Mouse (Mus musculus): Measurements from ENCODE around the gene A930004D18Rik. TPM values are rescaled to one million over a fixed set of nuclear protein-coding genes. Genes with fewer than 3 reads are reported as not detected.

The A930004D18Rik gene
- polyA plus RNA-seq, 1 experiment, result 1.8 TPM

- Histone ChIP-seq H3K79me2 (ENCODE audit: control insufficient read depth, insufficient read depth) (no peaks in the 10 kb centered on the region), H3K36me3 (ENCODE audit: control insufficient read depth, insufficient read depth) (no peaks in the 10 kb centered on the region), H3ac (ENCODE audit: control insufficient read depth, insufficient read length) (no peak overlapping the region), H3K27me3 (ENCODE audit: control insufficient read depth, insufficient read depth, insufficient read length) (no peaks in the 10 kb centered on the region), H3K4me3 (no peak overlapping the region), H3K4me2 (ENCODE audit: low read depth) (no peak overlapping the region)
- TF ChIP-seq E2F4 (IDR thresholded peaks at IDR 0.05; ENCODE audit: insufficient read depth) (no peak), TCF3 (IDR thresholded peaks at IDR 0.05; ENCODE audit: insufficient read length, low read depth) (no peak), POLR2A (IDR thresholded peaks at IDR 0.05; ENCODE audit: insufficient read length, low read depth) (no peak), MYOD1 (IDR thresholded peaks at IDR 0.05; ENCODE audit: control insufficient read depth in 1 of 3, insufficient read length in 2 of 3, low read depth in 2 of 3) (no peak), TCF12 (IDR thresholded peaks at IDR 0.05; ENCODE audit: insufficient read depth, poor library complexity, severe bottlenecking) (no peak), SRF (IDR thresholded peaks at IDR 0.05; ENCODE audit: control insufficient read depth, insufficient read length, low read depth) (no peak), POLR2AphosphoS2 (IDR thresholded peaks at IDR 0.05; ENCODE audit: insufficient read length, low read depth) (no peak), MYOG (IDR thresholded peaks at IDR 0.05; ENCODE audit: control insufficient read depth in 1 of 3, insufficient read depth in 1 of 3, insufficient read length in 2 of 3, low read depth in 2 of 3) (no peak), USF1 (IDR thresholded peaks at IDR 0.05; ENCODE audit: low read depth) (no peak), MAX (IDR thresholded peaks at IDR 0.05; ENCODE audit: low read depth) (no peak), CEBPB (IDR thresholded peaks at IDR 0.05; ENCODE audit: insufficient read depth, poor library complexity, severe bottlenecking) (no peak), REST (IDR thresholded peaks at IDR 0.05; ENCODE audit: insufficient read depth, insufficient read length) (no peak)
Measured at GRCm38 (mm10) chr2:18030581-18030980, 7.0 kb downstream of the A930004D18Rik start.

GRCm38 (mm10) chr2:18029656-18030055, 7.9 kb downstream of the A930004D18Rik start:
- H3K27me3 ChIP-seq (ENCODE audit: control insufficient read depth, insufficient read depth, insufficient read length), result no peaks in the 10 kb centered on the region
- H3K36me3 ChIP-seq (ENCODE audit: control insufficient read depth, insufficient read depth), result no peaks in the 10 kb centered on the region
- no peak overlapping the region for H3K4me3 ChIP-seq
- no peak overlapping the region for H3ac ChIP-seq (ENCODE audit: control insufficient read depth, insufficient read length)
- H3K79me2 ChIP-seq (ENCODE audit: control insufficient read depth, insufficient read depth), result no peaks in the 10 kb centered on the region
- no peak for TF ChIP-seq REST (IDR thresholded peaks at IDR 0.05; ENCODE audit: insufficient read depth, insufficient read length)
- no peak for TF ChIP-seq TCF3 (IDR thresholded peaks at IDR 0.05; ENCODE audit: insufficient read length, low read depth)
- no peak for TF ChIP-seq MAX (IDR thresholded peaks at IDR 0.05; ENCODE audit: low read depth)
- no peak for TF ChIP-seq CEBPB (IDR thresholded peaks at IDR 0.05; ENCODE audit: insufficient read depth, poor library complexity, severe bottlenecking)
- no peak for TF ChIP-seq SRF (IDR thresholded peaks at IDR 0.05; ENCODE audit: control insufficient read depth, insufficient read length, low read depth)
- no peak for TF ChIP-seq MYOG (IDR thresholded peaks at IDR 0.05; ENCODE audit: control insufficient read depth in 1 of 3, insufficient read depth in 1 of 3, insufficient read length in 2 of 3, low read depth in 2 of 3)
- no peak for TF ChIP-seq TCF12 (IDR thresholded peaks at IDR 0.05; ENCODE audit: insufficient read depth, poor library complexity, severe bottlenecking)
- TF ChIP-seq POLR2A (IDR thresholded peaks at IDR 0.05; ENCODE audit: insufficient read length, low read depth), result no peak
- no peak for TF ChIP-seq POLR2AphosphoS2 (IDR thresholded peaks at IDR 0.05; ENCODE audit: insufficient read length, low read depth)
- TF ChIP-seq MYOD1 (IDR thresholded peaks at IDR 0.05; ENCODE audit: control insufficient read depth in 1 of 3, insufficient read length in 2 of 3, low read depth in 2 of 3), result no peak
- TF ChIP-seq USF1 (IDR thresholded peaks at IDR 0.05; ENCODE audit: low read depth), result no peak
- no peak overlapping the region for H3K4me2 ChIP-seq (ENCODE audit: low read depth)

GRCm38 (mm10) chr2:18028140-18029021, 9.2 kb downstream of the A930004D18Rik start:
- Histone ChIP-seq H3K27me3 (ENCODE audit: control insufficient read depth, insufficient read depth, insufficient read length) (no peaks in the 10 kb centered on the region), H3K36me3 (ENCODE audit: control insufficient read depth, insufficient read depth) (no peaks in the 10 kb centered on the region), H3K4me2 (ENCODE audit: low read depth) (peak overlapping the region; percentile 78), H3K4me3 (peak overlapping the region; percentile 86), H3K79me2 (ENCODE audit: control insufficient read depth, insufficient read depth) (no peaks in the 10 kb centered on the region), H3ac (ENCODE audit: control insufficient read depth, insufficient read length) (peak overlapping the region; percentile 42)
- TF ChIP-seq TCF12 (IDR thresholded peaks at IDR 0.05; ENCODE audit: insufficient read depth, poor library complexity, severe bottlenecking), result no peak
- TF ChIP-seq MYOG (IDR thresholded peaks at IDR 0.05; ENCODE audit: control insufficient read depth in 1 of 3, insufficient read depth in 1 of 3, insufficient read length in 2 of 3, low read depth in 2 of 3), result peak in 1 of 3 experiments; percentile 26
- no peak for TF ChIP-seq MYOD1 (IDR thresholded peaks at IDR 0.05; ENCODE audit: control insufficient read depth in 1 of 3, insufficient read length in 2 of 3, low read depth in 2 of 3)
- TF ChIP-seq REST (IDR thresholded peaks at IDR 0.05; ENCODE audit: insufficient read depth, insufficient read length), result no peak
- peak; percentile 41 for TF ChIP-seq POLR2AphosphoS2 (IDR thresholded peaks at IDR 0.05; ENCODE audit: insufficient read length, low read depth)
- no peak for TF ChIP-seq USF1 (IDR thresholded peaks at IDR 0.05; ENCODE audit: low read depth)
- TF ChIP-seq POLR2A (IDR thresholded peaks at IDR 0.05; ENCODE audit: insufficient read length, low read depth), result peak; percentile 71

GRCm38 (mm10) chr2:18027448-18028139, 9.9 kb downstream of the A930004D18Rik start:
- TF ChIP-seq POLR2A (IDR thresholded peaks at IDR 0.05; ENCODE audit: insufficient read length, low read depth), result peak; percentile 33
- TF ChIP-seq MYOG (IDR thresholded peaks at IDR 0.05; ENCODE audit: control insufficient read depth in 1 of 3, insufficient read depth in 1 of 3, insufficient read length in 2 of 3, low read depth in 2 of 3), result peak in 1 of 3 experiments; percentile 47
- no peak for TF ChIP-seq USF1 (IDR thresholded peaks at IDR 0.05; ENCODE audit: low read depth)
- peak in 1 of 3 experiments; percentile 27 for TF ChIP-seq MYOD1 (IDR thresholded peaks at IDR 0.05; ENCODE audit: control insufficient read depth in 1 of 3, insufficient read length in 2 of 3, low read depth in 2 of 3)

More at GRCm38 (mm10) chr2:18027448-18028139, 9.9 kb downstream of the A930004D18Rik start:
- peak overlapping the region; percentile 86 for H3K4me3 ChIP-seq
- H3K36me3 ChIP-seq (ENCODE audit: control insufficient read depth, insufficient read depth), result no peaks in the 10 kb centered on the region
- H3K79me2 ChIP-seq (ENCODE audit: control insufficient read depth, insufficient read depth), result no peaks in the 10 kb centered on the region
- H3K4me2 ChIP-seq (ENCODE audit: low read depth), result peak overlapping the region; percentile 78
- peak overlapping the region; percentile 42 for H3ac ChIP-seq (ENCODE audit: control insufficient read depth, insufficient read length)
- no peaks in the 10 kb centered on the region for H3K27me3 ChIP-seq (ENCODE audit: control insufficient read depth, insufficient read depth, insufficient read length)
